Mouse (Mus musculus) CH12.LX (cell line): ENCODE measurements around the gene Ssr1.

Source experiments
- CTCF ChIP-seq, 2 experiments: IDR thresholded peaks in 1 of 2; conservative IDR thresholded peaks in 1 of 2; 2 replicates each; pipeline ENCODE4 v1.5.1; 2011 to 2012; ENCODE audit warnings: low read depth in 2 of 2, low read length in 2 of 2, improper control_type of control experiment in 1 of 2, inconsistent platforms in 1 of 2, mild to moderate bottlenecking in 1 of 2, moderate library complexity in 1 of 2
- EP300 ChIP-seq: IDR thresholded peaks from 2 replicates; pipeline ENCODE4 v1.6.1; 2011; ENCODE audit warnings: low read length, improper control_type of control experiment
- POLR2A ChIP-seq: IDR thresholded peaks from 2 replicates; pipeline ENCODE4 v1.6.1; 2011; ENCODE audit warnings: low read depth, mild to moderate bottlenecking, improper control_type of control experiment, low read length
- UBTF ChIP-seq: IDR thresholded peaks from 2 replicates; pipeline ENCODE4 v1.6.1; 2012; ENCODE audit warnings: low read depth, mild to moderate bottlenecking, inconsistent platforms, low read length, improper control_type of control experiment, moderate library complexity
- ZC3H11A ChIP-seq: IDR thresholded peaks from 2 replicates; pipeline ENCODE4 v1.6.1; 2012; ENCODE audit warnings: low read depth, mild to moderate bottlenecking, inconsistent platforms, low read length, improper control_type of control experiment

DNA sequence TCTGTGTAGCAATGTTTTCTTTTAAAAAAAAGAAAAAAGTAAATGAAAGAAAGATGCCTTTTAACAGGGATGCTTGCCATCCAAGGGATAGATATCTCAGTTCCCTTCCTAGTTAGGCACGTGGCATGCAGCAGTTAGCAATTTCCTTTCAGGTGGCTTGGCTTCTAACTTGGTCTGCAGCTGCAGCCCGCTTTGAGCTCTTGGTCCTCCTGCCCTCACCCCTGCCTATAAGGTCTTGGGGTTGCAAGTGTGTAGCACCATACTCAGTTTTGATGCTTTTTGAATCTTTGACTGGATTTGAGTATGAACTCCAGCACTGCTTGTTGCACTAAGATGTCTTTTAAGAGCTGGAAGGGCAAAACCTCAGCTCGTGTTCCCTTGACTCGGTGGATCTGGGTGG is 70.9 kb downstream of the Ssr1 start:
- TF ChIP-seq ZC3H11A, result no peak
- TF ChIP-seq CTCF (conservative IDR thresholded peaks at IDR 0.05 in 1 of 2, IDR thresholded peaks at IDR 0.05 in 1 of 2; ENCODE audit: low read depth in 2 of 2, low read length in 2 of 2), result no peak
- TF ChIP-seq EP300, result no peak
- no peak for TF ChIP-seq UBTF
- TF ChIP-seq POLR2A, result no peak
